Mouse (Mus musculus) intestine, embryonic 14.5 days (tissue): ENCODE data around the gene Prkrip1. TPM values are rescaled to one million over a fixed set of nuclear protein-coding genes. Genes with fewer than 3 reads are reported as not detected.
A peak's percentile ranks its signal among the peaks of the same experiment; 100 is the strongest.
"Not testable (repeated sequence)": the region's sequence is repeated elsewhere in the genome, so short reads cannot be mapped to it uniquely, and the experiment has no call there.

Experiments
- ATAC-seq: fragments of 200-750 bp; cut with Nextera tagmentation; replicated peaks from 2 replicates; pipeline ENCODE4 v1.8.0; 2017; ENCODE audit warnings: low read depth, moderate number of reproducible peaks, moderate TSS enrichment, moderate library complexity; ENCODE audit not compliant: low FRiP score, low TSS enrichment
- DNase-seq: peaks from one replicate; pipeline ENCODE4 v3.0.0-alpha.2; 2018; ENCODE audit warnings: low spot score
- H3K27ac ChIP-seq: fragments of 300-500 bp; sonication (generic); 2 replicates; pipeline ENCODE4 v1.5.1; 2014; ENCODE audit warnings: low read depth, mild to moderate bottlenecking, control low read depth
- H3K27me3 ChIP-seq: fragments of 300-500 bp; sonication (generic); replicated peaks from 2 replicates; pipeline ENCODE4 v1.6.1; 2014; ENCODE audit warnings: low read length, control low read depth; ENCODE audit not compliant: control insufficient read depth, insufficient read depth
- H3K36me3 ChIP-seq: fragments of 300-500 bp; sonication (generic); 2 replicates; pipeline ENCODE4 v1.6.1; 2014; ENCODE audit warnings: low read length, control low read depth; ENCODE audit not compliant: control insufficient read depth, insufficient read depth
- H3K4me1 ChIP-seq: fragments of 300-500 bp; sonication (generic); replicated peaks from 2 replicates; pipeline ENCODE4 v1.6.1; 2014; ENCODE audit warnings: low read length, control low read depth, mixed read lengths; ENCODE audit not compliant: control insufficient read depth, insufficient read depth
- H3K4me2 ChIP-seq: fragments of 300-500 bp; sonication (generic); 2 replicates; pipeline ENCODE4 v1.6.1; 2014; ENCODE audit warnings: low read length
- H3K4me3 ChIP-seq: fragments of 300-500 bp; sonication (generic); 2 replicates; pipeline ENCODE4 v1.5.1; 2014; ENCODE audit warnings: low read depth, low read length, control low read depth, mixed read lengths
- H3K9ac ChIP-seq: fragments of 300-500 bp; sonication (generic); 2 replicates; pipeline ENCODE4 v1.6.1; 2014; ENCODE audit warnings: mild to moderate bottlenecking, low read length
- H3K9me3 ChIP-seq: fragments of 300-500 bp; sonication (generic); 2 replicates; pipeline ENCODE4 v1.6.1; 2016; ENCODE audit warnings: low read length, control low read depth; ENCODE audit not compliant: control insufficient read depth
- WGBS: fragments of 180-500 bp; shearing (Covaris S2); extraction: QIAGEN DNeasy Blood & Tissue Kit; methylation state at CpG from one replicate; pipeline ENCODE4 v1.1.7; 2014; 5-methylcytosine and 5-hydroxymethylcytosine counted together
- polyA plus RNA-seq: library from polyadenylated mRNA; unstranded; fragments of >200 nt; fragmentation: Nextera tagmentation; extraction: Ambion mirVana; gene quantifications from 2 replicates; pipeline ENCODE4 v1.2.1, GENCODE M21; 2014

Gene Prkrip1
- polyA plus RNA-seq, 1 experiment from 2014 or later = 42.0 TPM

- not testable (repeated sequence) for DNase-seq, H3K9me3 ChIP-seq, ATAC-seq, H3K4me3 ChIP-seq, H3K4me1 ChIP-seq, H3K27me3 ChIP-seq, H3K4me2 ChIP-seq, H3K36me3 ChIP-seq, H3K27ac ChIP-seq, H3K9ac ChIP-seq
- 86% methylated on average over 10 of the region's 12 CpGs for WGBS
Measured at GRCm38 (mm10) chr5:136160084-136160483, 38.7 kb downstream of the Prkrip1 start.

DNA sequence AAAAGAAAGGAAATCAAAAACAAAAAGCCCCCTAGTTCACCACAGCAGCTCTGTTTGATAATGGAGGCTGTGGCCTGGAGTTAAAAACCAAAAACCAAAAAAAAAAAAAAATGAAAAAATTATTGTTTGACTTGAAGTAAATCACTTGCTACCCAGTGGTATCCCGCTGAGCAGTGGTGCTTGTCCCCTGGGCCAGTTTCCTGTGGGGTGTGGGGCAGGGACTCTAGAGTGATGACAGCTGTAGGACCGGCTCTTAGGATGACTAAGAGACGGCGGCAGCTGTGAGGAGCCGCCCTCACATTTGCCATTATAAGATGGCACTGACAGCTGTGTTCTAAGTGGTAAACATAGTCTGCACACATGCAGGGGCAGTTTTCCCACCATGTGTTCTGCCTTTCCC is 43.4 kb downstream of the Prkrip1 start:
- no peak for ATAC-seq
- 83% methylated on average over 5 of the region's 5 CpGs for WGBS
- H3K4me1 ChIP-seq = no peaks in the 10 kb centered on the region
- no peak overlapping the region for H3K4me3 ChIP-seq
- DNase-seq = no peak
- H3K27me3 ChIP-seq = no peaks in the 10 kb centered on the region
- H3K4me2 ChIP-seq = no peak overlapping the region
- no peaks in the 10 kb centered on the region for H3K36me3 ChIP-seq
- no peaks in the 10 kb centered on the region for H3K9me3 ChIP-seq
- H3K9ac ChIP-seq = no peak overlapping the region
- no peak overlapping the region for H3K27ac ChIP-seq

DNA sequence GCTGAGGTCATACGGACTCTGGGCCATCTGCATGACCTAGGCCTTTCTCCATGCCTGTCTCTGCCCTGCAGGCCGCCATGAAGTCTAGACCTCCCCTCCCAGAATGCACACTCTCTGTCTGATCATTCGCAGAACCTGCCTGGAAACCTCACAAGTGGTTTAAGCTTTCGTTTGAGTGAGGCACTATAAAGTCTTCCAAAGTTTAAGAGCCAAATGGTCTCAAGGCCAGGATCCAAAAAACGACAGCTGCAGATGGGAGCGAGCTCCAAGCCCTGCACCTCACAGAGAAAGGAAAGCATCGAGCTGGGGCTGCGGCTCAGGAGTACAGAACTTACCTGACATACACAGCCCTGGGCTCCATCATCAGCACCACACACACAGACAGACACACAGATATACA is 46.4 kb downstream of the Prkrip1 start:
- Histone ChIP-seq H3K9me3 (no peaks in the 10 kb centered on the region), H3K9ac (no peak overlapping the region), H3K27me3 (no peaks in the 10 kb centered on the region), H3K4me3 (no peak overlapping the region), H3K4me1 (no peaks in the 10 kb centered on the region), H3K27ac (no peak overlapping the region), H3K36me3 (no peaks in the 10 kb centered on the region), H3K4me2 (no peak overlapping the region)
- DNase-seq (no peak), ATAC-seq (no peak)
- WGBS = 79% methylated on average over 8 of the region's 8 CpGs

GRCm38 (mm10) chr5:136149134-136149576 is 49.6 kb downstream of the Prkrip1 start:
- WGBS = 72% methylated on average over 5 of the region's 5 CpGs
- H3K4me3 ChIP-seq, H3K36me3 ChIP-seq, H3K9me3 ChIP-seq, DNase-seq, H3K27ac ChIP-seq, ATAC-seq, H3K9ac ChIP-seq, H3K27me3 ChIP-seq, H3K4me2 ChIP-seq, H3K4me1 ChIP-seq: not testable (repeated sequence)

- H3K27ac ChIP-seq = no peak overlapping the region
- WGBS = 72% methylated on average over 8 of the region's 8 CpGs
- no peak overlapping the region for H3K9ac ChIP-seq
- DNase-seq (no peak), ATAC-seq (no peak)
- no peaks in the 10 kb centered on the region for H3K27me3 ChIP-seq
- H3K9me3 ChIP-seq = no peaks in the 10 kb centered on the region
- no peak overlapping the region for H3K4me2 ChIP-seq
- H3K36me3 ChIP-seq = no peaks in the 10 kb centered on the region
- H3K4me1 ChIP-seq = peaks cover 4% of the 10 kb centered on the region; the same call in 1 of the 2 replicates
- H3K4me3 ChIP-seq = no peak overlapping the region
Measured at GRCm38 (mm10) chr5:136147704-136148103, 51.1 kb downstream of the Prkrip1 start.

- Histone ChIP-seq H3K4me3 (no peak overlapping the region), H3K4me2 (no peak overlapping the region), H3K9me3 (no peaks in the 10 kb centered on the region), H3K27me3 (no peaks in the 10 kb centered on the region), H3K27ac (no peak overlapping the region), H3K36me3 (peaks cover 4% of the 10 kb centered on the region), H3K9ac (no peak overlapping the region), H3K4me1 (peaks cover 4% of the 10 kb centered on the region; the same call in 1 of the 2 replicates)
- DNase-seq (no peak), ATAC-seq (no peak)
- 95% methylated on average over 1 of the region's 1 CpGs for WGBS
Measured at GRCm38 (mm10) chr5:136146936-136147335, 51.8 kb downstream of the Prkrip1 start.

DNA sequence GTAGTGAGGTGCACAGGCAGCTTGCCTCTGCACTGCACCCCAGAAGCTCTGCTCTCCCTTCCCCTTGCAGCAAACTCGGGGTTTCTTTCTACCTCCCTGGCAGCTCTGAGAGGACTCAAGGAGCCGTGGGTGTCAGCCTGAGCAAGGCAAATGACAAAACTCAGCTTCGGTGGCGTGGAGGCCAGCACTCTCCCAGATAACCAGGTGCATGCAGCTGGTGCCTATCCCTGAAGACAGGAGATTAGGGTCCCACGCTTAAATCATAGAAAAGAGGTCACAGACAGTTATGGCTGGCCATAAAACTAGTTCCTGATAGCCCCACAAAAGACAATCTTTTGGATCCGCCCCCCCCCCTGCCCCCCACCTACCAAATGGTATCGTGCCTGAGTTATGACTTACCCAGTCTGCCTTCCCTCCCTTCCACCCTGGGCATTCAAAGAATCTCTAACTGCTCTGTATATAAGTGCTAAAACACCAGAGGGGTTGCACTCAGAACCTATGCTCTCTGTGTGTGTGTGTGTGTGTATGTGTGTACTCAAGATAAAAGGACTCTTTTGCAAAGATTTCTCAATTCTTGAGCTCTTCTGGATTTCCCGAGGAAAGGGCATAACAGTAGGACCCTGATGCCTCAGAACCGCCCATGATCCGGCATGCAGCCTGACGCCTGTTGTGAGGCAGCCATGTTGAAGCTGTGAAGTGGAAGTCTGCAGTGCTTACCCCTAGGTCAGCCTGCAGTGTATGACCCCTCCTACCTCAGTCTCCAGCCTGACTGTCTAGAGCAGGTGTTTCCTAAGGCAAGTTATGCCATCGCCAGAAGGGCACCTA is 53.9 kb downstream of the Prkrip1 start:
- no peak overlapping the region for H3K9ac ChIP-seq
- DNase-seq (no peak), ATAC-seq (no peak)
- H3K4me3 ChIP-seq = no peak overlapping the region
- H3K27me3 ChIP-seq = no peaks in the 10 kb centered on the region
- H3K4me2 ChIP-seq = no peak overlapping the region
- WGBS = 40% methylated on average over 12 of the region's 12 CpGs
- H3K36me3 ChIP-seq = peaks cover 25% of the 10 kb centered on the region
- peaks cover 4% of the 10 kb centered on the region; the same call in 1 of the 2 replicates for H3K4me1 ChIP-seq
- H3K9me3 ChIP-seq = no peaks in the 10 kb centered on the region
- H3K27ac ChIP-seq = no peak overlapping the region

GRCm38 (mm10) chr5:136143161-136143755 is 55.5 kb downstream of the Prkrip1 start:
- H3K4me1 ChIP-seq = peaks cover 4% of the 10 kb centered on the region; the same call in 1 of the 2 replicates
- H3K36me3 ChIP-seq = peaks cover 41% of the 10 kb centered on the region
- 0 out of 2 replicates have a peak, but pooled peaks have one; percentile 34 for ATAC-seq
- no peak overlapping the region for H3K27ac ChIP-seq
- 88% methylated on average over 6 of the region's 6 CpGs for WGBS
- no peak overlapping the region for H3K9ac ChIP-seq
- H3K9me3 ChIP-seq = no peaks in the 10 kb centered on the region
- H3K4me3 ChIP-seq = no peak overlapping the region
- H3K27me3 ChIP-seq = no peaks in the 10 kb centered on the region
- no peak overlapping the region for H3K4me2 ChIP-seq
- DNase-seq = no peak
